Mouse (Mus musculus): ENCODE results near the gene Fkbp11.

Gene Fkbp11

GRCm38 (mm10) chr15:98727443-98728321 is at the start of gene Fkbp11:
TSS of gene Fkbp11 (minus strand) at chr15:98728198.
- peak; percentile 63 for DNase-seq (ENCODE audit: low spot score)

- DNase-seq (ENCODE audit: low spot score): no peak
Observed at GRCm38 (mm10) chr15:98777762-98778161, 49.8 kb upstream of the Fkbp11 start, which contains the start of gene Wnt10b. TSS of gene Wnt10b (minus strand) at chr15:98778150.

- no peak for DNase-seq (ENCODE audit: low spot score)
Observed at GRCm38 (mm10) chr15:98777005-98777616, 49.1 kb upstream of the Fkbp11 start.

- peak; percentile 49 for DNase-seq (ENCODE audit: low spot score)
Observed at GRCm38 (mm10) chr15:98776280-98777004, 48.4 kb upstream of the Fkbp11 start.

GRCm38 (mm10) chr15:98775533-98775932 is 47.5 kb upstream of the Fkbp11 start:
- DNase-seq (ENCODE audit: low spot score): no peak

GRCm38 (mm10) chr15:98774096-98774495 is 46.1 kb upstream of the Fkbp11 start:
- no peak for DNase-seq (ENCODE audit: low spot score)

- no peak for DNase-seq (ENCODE audit: low spot score)
Observed at GRCm38 (mm10) chr15:98772511-98773211, 44.7 kb upstream of the Fkbp11 start.

- no peak for DNase-seq (ENCODE audit: low spot score)
Observed at GRCm38 (mm10) chr15:98771813-98772425, 43.9 kb upstream of the Fkbp11 start.

- DNase-seq (ENCODE audit: low spot score): no peak
Observed at GRCm38 (mm10) chr15:98768259-98768658, 40.3 kb upstream of the Fkbp11 start.

GRCm38 (mm10) chr15:98765929-98766328 is 37.9 kb upstream of the Fkbp11 start:
- no peak for DNase-seq (ENCODE audit: low spot score)

GRCm38 (mm10) chr15:98762670-98763529 is 34.9 kb upstream of the Fkbp11 start, which contains the start of gene Arf3:
TSS of gene Arf3 (minus strand) at chr15:98763214.
- peak; percentile 96 for DNase-seq (ENCODE audit: low spot score)

GRCm38 (mm10) chr15:98762201-98762621 is 34.2 kb upstream of the Fkbp11 start:
- peak; percentile 83 for DNase-seq (ENCODE audit: low spot score)

GRCm38 (mm10) chr15:98754125-98754524 is 26.1 kb upstream of the Fkbp11 start:
- DNase-seq (ENCODE audit: low spot score): no peak

- no peak for DNase-seq (ENCODE audit: low spot score)
Observed at GRCm38 (mm10) chr15:98753021-98753423, 25.0 kb upstream of the Fkbp11 start.

GRCm38 (mm10) chr15:98749093-98749492 is 21.1 kb upstream of the Fkbp11 start:
- no peak for DNase-seq (ENCODE audit: low spot score)

- no peak for DNase-seq (ENCODE audit: low spot score)
Observed at GRCm38 (mm10) chr15:98747296-98747695, 19.3 kb upstream of the Fkbp11 start.

- no peak for DNase-seq (ENCODE audit: low spot score)
Observed at GRCm38 (mm10) chr15:98746344-98746965, 18.5 kb upstream of the Fkbp11 start.

- peak; percentile 19 for DNase-seq (ENCODE audit: low spot score)
Observed at GRCm38 (mm10) chr15:98743863-98744262, 15.9 kb upstream of the Fkbp11 start.

- no peak for DNase-seq (ENCODE audit: low spot score)
Observed at GRCm38 (mm10) chr15:98742766-98743428, 14.9 kb upstream of the Fkbp11 start.
